ENCODE assay signal across 7 mouse cellular contexts in the genomic region with DNA sequence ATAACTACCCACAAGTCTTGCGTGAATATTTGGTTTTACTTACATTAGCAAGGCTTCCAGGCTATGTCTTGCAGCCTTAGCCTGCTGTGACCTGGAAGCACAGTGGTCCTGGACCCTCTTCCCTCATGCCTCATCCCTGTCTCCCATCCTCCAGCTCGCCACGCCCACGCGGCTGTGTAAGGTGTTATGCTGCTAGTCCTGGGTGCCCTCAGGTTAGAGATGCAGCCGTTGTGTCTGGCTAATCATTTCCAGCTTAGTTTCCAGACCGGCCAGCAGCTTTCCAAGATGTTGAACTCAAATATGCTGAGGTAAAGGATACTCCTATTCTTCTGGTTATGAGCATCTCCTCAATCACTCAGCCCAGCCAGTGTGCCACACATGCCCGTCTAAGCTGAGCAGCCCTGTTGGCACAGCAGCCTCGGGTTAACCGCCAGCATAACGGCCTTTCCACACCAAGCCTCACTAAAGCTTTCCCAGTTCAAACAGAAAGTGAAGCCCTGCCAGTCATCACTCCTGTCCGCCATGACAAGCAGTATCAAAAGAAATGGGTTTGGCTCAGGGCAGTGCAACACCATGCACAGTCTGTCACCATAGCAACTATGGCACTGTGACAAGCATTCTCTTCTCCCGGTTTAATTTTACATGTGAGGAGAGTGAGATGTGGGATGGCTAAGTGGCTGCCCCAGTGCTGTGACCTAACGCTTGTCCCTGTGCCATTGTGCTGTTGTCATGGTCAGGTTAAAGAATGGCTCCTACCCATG.
DNase-seq lines count a peak whose midpoint lies in the region; ATAC-seq and TF ChIP-seq lines count a peak whose summit lies in the region.

No protein-coding gene starts in this region.

- H3K9me3 ChIP-seq in lung, postnatal 0 days (ENCODE audit: low read length) = no peaks in the 10 kb centered on the region
- H3K9me3 ChIP-seq in hindbrain, embryonic 12.5 days (replicated peaks) = no peaks in the 10 kb centered on the region

- peak; percentile 16 for DNase-seq in lung, postnatal 0 days (ENCODE audit: low spot score)
- DNase-seq in lung, postnatal 25 days (ENCODE audit: low spot score) = no peak
- peak; percentile 77 for DNase-seq in left cerebral cortex, postnatal 4 days
- DNase-seq in telencephalon, adult 2 months (ENCODE audit: low read depth, low spot score) = peak; percentile 68
- no peak for DNase-seq in adipocyte (ENCODE audit: low spot score)
- no peak for DNase-seq in adrenal gland, postnatal 4 days (ENCODE audit: low spot score in 2 of 2)

- H3K4me3 ChIP-seq in lung, postnatal 0 days (ENCODE audit: low read depth, low read length) = no peak overlapping the region
- H3K4me3 ChIP-seq in hindbrain, embryonic 12.5 days = no peak overlapping the region

- H3K9ac ChIP-seq in lung, postnatal 0 days (replicated peaks; ENCODE audit: low read depth) = no peak overlapping the region
- H3K9ac ChIP-seq in hindbrain, embryonic 12.5 days = no peak overlapping the region

- no peak overlapping the region for H3K27ac ChIP-seq in lung, postnatal 0 days (ENCODE audit: low read length)
- H3K27ac ChIP-seq in hindbrain, embryonic 12.5 days = peak overlapping the region; percentile 76

- TF ChIP-seq EP300 in lung, postnatal 0 days (IDR thresholded peaks at IDR 0.05) = no peak

- intact Hi-C loops in left cerebral cortex, postnatal 4 days (cut with DNase I) = no loop called here

- TF ChIP-seq CTCF in lung, postnatal 0 days (IDR thresholded peaks at IDR 0.05) = no peak

- H3K4me1 ChIP-seq in lung, postnatal 0 days (ENCODE audit: insufficient read depth, low read depth, low read length) = no peaks in the 10 kb centered on the region
- peaks cover 45% of the 10 kb centered on the region for H3K4me1 ChIP-seq in hindbrain, embryonic 12.5 days

- ATAC-seq in lung, postnatal 0 days = peak; percentile 44
- ATAC-seq in hindbrain, embryonic 12.5 days (ENCODE audit: low FRiP score) = peak; percentile 98

- no peaks in the 10 kb centered on the region for H3K27me3 ChIP-seq in lung, postnatal 0 days (replicated peaks; ENCODE audit: insufficient read depth, low read length)
- peaks cover 26% of the 10 kb centered on the region for H3K27me3 ChIP-seq in hindbrain, embryonic 12.5 days

- 62% methylated on average over 14 of the region's 14 CpGs for WGBS in lung, postnatal 0 days
- WGBS in hindbrain, embryonic 12.5 days = 49% methylated on average over 14 of the region's 14 CpGs

- no peak overlapping the region for H3K4me2 ChIP-seq in lung, postnatal 0 days (replicated peaks; ENCODE audit: low read depth, low read length)
- peak overlapping the region; percentile 26 for H3K4me2 ChIP-seq in hindbrain, embryonic 12.5 days (replicated peaks)

- H3K36me3 ChIP-seq in lung, postnatal 0 days (ENCODE audit: insufficient read depth, low read length) = no peaks in the 10 kb centered on the region
- no peaks in the 10 kb centered on the region for H3K36me3 ChIP-seq in hindbrain, embryonic 12.5 days

Comparison
In these comparisons a context has a peak if more than half of its experiments do, and no peak if none do; other contexts are left out.
1. DNase-seq: peak in lung, postnatal 0 days (single experiment), left cerebral cortex, postnatal 4 days (single experiment) and telencephalon, adult 2 months (single experiment); none in lung, postnatal 25 days (single experiment), adipocyte (single experiment) and adrenal gland, postnatal 4 days (0 of 2).